In the genomic region with DNA sequence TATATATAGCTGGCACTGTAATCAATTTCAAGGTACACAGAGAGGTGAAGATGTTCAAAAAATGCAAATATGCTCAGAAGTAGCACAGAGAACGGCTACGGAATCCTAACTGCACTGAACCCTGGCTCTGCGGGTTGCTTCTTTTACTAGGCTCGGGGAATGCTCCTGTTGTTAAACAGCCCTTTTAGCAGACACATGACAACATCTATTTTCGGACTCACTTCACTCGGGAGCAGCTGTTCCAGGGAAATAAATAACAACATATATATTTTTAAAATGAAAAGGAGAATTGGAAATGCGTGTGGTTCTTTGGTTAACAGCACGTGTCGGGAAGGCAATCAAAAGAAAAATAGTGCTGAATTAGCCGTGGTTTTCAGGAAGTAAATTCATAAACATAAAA, we compare ENCODE assay signal across 25 mouse cellular contexts.
DNase-seq lines count a peak whose midpoint lies in the region; ATAC-seq and TF ChIP-seq lines count a peak whose summit lies in the region.
"Had no signal": no experiment of that assay in that cellular context is flagged by ENCODE, and none has a peak within 500 bp of the region (broad histone marks: within the 10 kb centered on the region; RNA-seq: fewer than 3 reads in every experiment).

No protein-coding gene starts in this region.

- TF ChIP-seq CTCF in midbrain, postnatal 0 days (IDR thresholded peaks at IDR 0.05) = no peak

- no peak overlapping the region for H3K27ac ChIP-seq in heart, embryonic 11.5 days (ENCODE audit: low read depth, low read length)
- H3K27ac ChIP-seq in midbrain, postnatal 0 days (ENCODE audit: low read depth, low read length) = 0 out of 2 replicates have a peak overlapping the region, but pooled peaks have one; percentile 12
- H3K27ac ChIP-seq in midbrain, embryonic 11.5 days (ENCODE audit: low read depth, low read length) = no peak overlapping the region
- peak overlapping the region; percentile 36 for H3K27ac ChIP-seq in heart, embryonic 16.5 days (ENCODE audit: low read length)
- H3K27ac ChIP-seq: kidney, postnatal 0 days; liver, embryonic 13.5 days; midbrain, embryonic 12.5 days; neural tube, embryonic 12.5 days; stomach, embryonic 15.5 days had no signal

- H3K4me2 ChIP-seq in heart, embryonic 11.5 days = 0 out of 2 replicates have a peak overlapping the region, but pooled peaks have one; percentile 1
- H3K4me2 ChIP-seq in midbrain, postnatal 0 days (ENCODE audit: low read depth, low read length, poor library complexity, severe bottlenecking) = no peak overlapping the region
- no peak overlapping the region for H3K4me2 ChIP-seq in midbrain, embryonic 11.5 days
- peak overlapping the region; percentile 51 for H3K4me2 ChIP-seq in heart, embryonic 16.5 days (ENCODE audit: low read depth, low read length)
- H3K4me2 ChIP-seq: liver, embryonic 13.5 days; midbrain, embryonic 12.5 days; neural tube, embryonic 12.5 days; stomach, embryonic 15.5 days had no signal

- WGBS in heart, embryonic 11.5 days (ENCODE audit: insufficient replicate concordance) = 60% methylated on average over 10 of the region's 10 CpGs
- 59% methylated on average over 10 of the region's 10 CpGs for WGBS in midbrain, postnatal 0 days
- 81% methylated on average over 10 of the region's 10 CpGs for WGBS in midbrain, embryonic 11.5 days
- WGBS in heart, embryonic 16.5 days = 58% methylated on average over 10 of the region's 10 CpGs

- H3K4me3 ChIP-seq in heart, embryonic 11.5 days (ENCODE audit: low read depth, low read length) = no peak overlapping the region
- no peak overlapping the region for H3K4me3 ChIP-seq in midbrain, postnatal 0 days (ENCODE audit: low read depth, low read length)
- H3K4me3 ChIP-seq in midbrain, embryonic 11.5 days (ENCODE audit: low read depth, low read length) = no peak overlapping the region
- H3K4me3 ChIP-seq in heart, embryonic 16.5 days (ENCODE audit: low read length) = no peak overlapping the region
- H3K4me3 ChIP-seq: liver, embryonic 13.5 days; midbrain, embryonic 12.5 days; neural tube, embryonic 12.5 days; stomach, embryonic 15.5 days had no signal

- no peaks in the 10 kb centered on the region for H3K27me3 ChIP-seq in heart, embryonic 11.5 days (ENCODE audit: control insufficient read depth, insufficient read depth, low read length)
- no peaks in the 10 kb centered on the region for H3K27me3 ChIP-seq in midbrain, postnatal 0 days (ENCODE audit: insufficient read depth, low read length)
- H3K27me3 ChIP-seq in midbrain, embryonic 11.5 days (ENCODE audit: control insufficient read depth, insufficient read depth, low read length) = no peaks in the 10 kb centered on the region
- H3K27me3 ChIP-seq in heart, embryonic 16.5 days (ENCODE audit: control insufficient read depth, insufficient read depth, low read length) = no peaks in the 10 kb centered on the region
- H3K27me3 ChIP-seq: liver, embryonic 13.5 days; midbrain, embryonic 12.5 days; neural tube, embryonic 12.5 days; stomach, embryonic 15.5 days had no signal

- H3K4me1 ChIP-seq in heart, embryonic 11.5 days (ENCODE audit: control insufficient read depth, insufficient read depth, low read length) = 0 out of 2 replicates have a peak, but pooled peaks cover 5% of the 10 kb centered on the region
- H3K4me1 ChIP-seq in midbrain, postnatal 0 days (ENCODE audit: insufficient read depth, low read length) = no peaks in the 10 kb centered on the region; the same call in 1 of the 2 replicates
- no peaks in the 10 kb centered on the region for H3K4me1 ChIP-seq in midbrain, embryonic 11.5 days (ENCODE audit: control insufficient read depth, insufficient read depth, low read length)
- 0 out of 2 replicates have a peak, but pooled peaks cover 5% of the 10 kb centered on the region for H3K4me1 ChIP-seq in heart, embryonic 16.5 days (ENCODE audit: control insufficient read depth, insufficient read depth, low read length)
- H3K4me1 ChIP-seq: liver, embryonic 13.5 days; midbrain, embryonic 12.5 days; stomach, embryonic 15.5 days had no signal

- intact Hi-C loops in heart, postnatal 14 days (cut with DNase I) = no loop called here

- H3K36me3 ChIP-seq in heart, embryonic 11.5 days (ENCODE audit: control insufficient read depth, insufficient read depth, low read length) = no peaks in the 10 kb centered on the region
- no peaks in the 10 kb centered on the region for H3K36me3 ChIP-seq in midbrain, postnatal 0 days (ENCODE audit: insufficient read depth, low read length)
- H3K36me3 ChIP-seq in midbrain, embryonic 11.5 days (ENCODE audit: control insufficient read depth, insufficient read depth, low read length) = no peaks in the 10 kb centered on the region
- H3K36me3 ChIP-seq in heart, embryonic 16.5 days (ENCODE audit: control insufficient read depth, insufficient read depth) = no peaks in the 10 kb centered on the region
- H3K36me3 ChIP-seq: liver, embryonic 13.5 days; midbrain, embryonic 12.5 days; neural tube, embryonic 12.5 days; stomach, embryonic 15.5 days had no signal

- no peak for ATAC-seq in heart, embryonic 11.5 days (replicated peaks; ENCODE audit: insufficient number of reproducible peaks, low FRiP score, low TSS enrichment)
- ATAC-seq in midbrain, postnatal 0 days (ENCODE audit: low FRiP score) = no peak
- ATAC-seq in midbrain, embryonic 11.5 days (ENCODE audit: low FRiP score) = no peak
- no peak for ATAC-seq in heart, embryonic 16.5 days (replicated peaks; ENCODE audit: extremely low read depth, insufficient read depth, low FRiP score)
- ATAC-seq: forebrain, embryonic 14.5 days had no signal

- no peak overlapping the region for H3K9ac ChIP-seq in heart, embryonic 11.5 days (ENCODE audit: low read depth, low read length)
- no peak overlapping the region for H3K9ac ChIP-seq in midbrain, postnatal 0 days (replicated peaks; ENCODE audit: low read length, poor library complexity, severe bottlenecking)
- H3K9ac ChIP-seq in midbrain, embryonic 11.5 days (ENCODE audit: low read length) = no peak overlapping the region
- 0 out of 2 replicates have a peak overlapping the region, but pooled peaks have one; percentile 35 for H3K9ac ChIP-seq in heart, embryonic 16.5 days (ENCODE audit: low read length)
- H3K9ac ChIP-seq: liver, embryonic 13.5 days; midbrain, embryonic 12.5 days; neural tube, embryonic 12.5 days; stomach, embryonic 15.5 days had no signal

- no peaks in the 10 kb centered on the region for H3K9me3 ChIP-seq in heart, embryonic 11.5 days (replicated peaks; ENCODE audit: control insufficient read depth, low read length)
- no peaks in the 10 kb centered on the region for H3K9me3 ChIP-seq in midbrain, postnatal 0 days (ENCODE audit: low read length)
- no peaks in the 10 kb centered on the region for H3K9me3 ChIP-seq in midbrain, embryonic 11.5 days (ENCODE audit: control insufficient read depth, low read length)
- no peaks in the 10 kb centered on the region for H3K9me3 ChIP-seq in heart, embryonic 16.5 days (replicated peaks; ENCODE audit: control insufficient read depth, low read length)
- H3K9me3 ChIP-seq: midbrain, embryonic 12.5 days; neural tube, embryonic 12.5 days; stomach, embryonic 15.5 days had no signal

- DNase-seq in heart, postnatal 14 days = no peak
- DNase-seq in midbrain, postnatal 0 days (ENCODE audit: low spot score) = no peak
- DNase-seq in midbrain, embryonic 11.5 days (ENCODE audit: low spot score, missing footprints) = no peak
- no peak for DNase-seq in adrenal gland, postnatal 10 days
- no peak for DNase-seq in retina, embryonic 14.5 days (ENCODE audit: low spot score)
- DNase-seq: adrenal gland, adult 2 months; cerebellum, adult 8-10 months; cerebellum, postnatal 36 days; embryo, embryonic 11 days; gastrocnemius, postnatal 14 days; kidney, adult 11 months; layer of hippocampus, adult 9-11 months; liver, embryonic 13.5 days; lung, adult 2 months; lung, postnatal 14 days; right cerebral cortex, adult 18-20 months; right cerebral cortex, postnatal 4 days; thymus, postnatal 25 days had no signal

Comparison
In these comparisons a context has a peak if more than half of its experiments do, and no peak if none do; other contexts are left out.
1. H3K27ac ChIP-seq: peak in midbrain, postnatal 0 days (single experiment) and heart, embryonic 16.5 days (single experiment); none in heart, embryonic 11.5 days (single experiment) and midbrain, embryonic 11.5 days (single experiment).
2. H3K4me2 ChIP-seq: peak in heart, embryonic 11.5 days (single experiment) and heart, embryonic 16.5 days (single experiment); none in midbrain, postnatal 0 days (single experiment) and midbrain, embryonic 11.5 days (single experiment).